Mouse (Mus musculus) CD8-positive naive resting alpha-beta T cell, adult 57 days (primary cell): ENCODE measurements around the gene Trim39. TPM values are rescaled to one million over a fixed set of nuclear protein-coding genes. Genes with fewer than 3 reads are reported as not detected.

Source experiments
- total RNA-seq: library from RNA; stranded (reverse); gene quantifications from one replicate; pipeline ENCODE4 v1.2.4, GENCODE M21; 2023

Trim39 gene
- total RNA-seq: 79.2 TPM

GRCm38 (mm10) chr17:36271586-36272256 is at the start of gene Trim39:
TSS of gene Trim39 (minus strand) at chr17:36272247.

DNA sequence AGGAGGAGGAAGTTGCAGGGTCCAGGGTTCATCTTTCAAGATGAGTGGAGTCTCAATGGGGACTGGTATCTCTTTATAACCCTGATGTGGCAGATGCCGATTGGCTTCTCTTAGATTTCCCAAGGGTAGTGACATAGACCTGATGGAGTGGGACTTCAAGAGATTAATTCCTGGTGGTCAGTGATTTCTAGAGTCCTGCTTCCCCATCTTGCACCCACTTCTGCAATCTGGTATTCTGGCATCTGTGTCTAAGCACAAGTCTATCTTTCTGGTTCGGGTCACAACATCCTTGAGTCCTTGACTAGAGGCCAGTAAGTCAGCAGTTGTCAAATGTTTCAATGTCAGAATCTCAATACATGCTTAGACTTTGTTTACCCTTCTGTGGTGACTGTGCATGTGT is 14.3 kb upstream of the Trim39 start, which contains the start of gene H2-M10.2:
H2-M10.2 (minus strand) TSS at position 101 of the 400 bp plus-strand sequence.

GRCm38 (mm10) chr17:36257969-36258368 is 14.1 kb downstream of the Trim39 start, which contains the start of gene Rpp21:
TSS of gene Rpp21 (minus strand) at chr17:36258069.

Other genes with a start within 250 kb of the Trim39 start
- gene H2-T23, start 239.4 kb downstream of the Trim39 start, total RNA-seq: 301 TPM
- 184 TPM for gene H2-T22, start 229.5 kb downstream of the Trim39 start, total RNA-seq
- 1.0 TPM for gene Gm6034, start 229.3 kb downstream of the Trim39 start, total RNA-seq
- 81.8 TPM for gene Gm11127, start 213.9 kb downstream of the Trim39 start, total RNA-seq
- 9.5 TPM for gene Gm19684, start 150.6 kb downstream of the Trim39 start, total RNA-seq
- gene Gm7030, start 142.8 kb downstream of the Trim39 start, total RNA-seq: 17.0 TPM
- 0.83 TPM for gene Gm8909, start 103.7 kb downstream of the Trim39 start, total RNA-seq
- 3.4 TPM for gene H2-T3, start 82.0 kb downstream of the Trim39 start, total RNA-seq
- 63.3 TPM for gene Rpp21, start 14.2 kb downstream of the Trim39 start, total RNA-seq
- not detected for gene H2-M10.2, start 14.2 kb upstream of the Trim39 start, total RNA-seq
- not detected for gene H2-M10.1, start 53.9 kb upstream of the Trim39 start, total RNA-seq
- gene H2-M10.3, start 96.2 kb upstream of the Trim39 start, total RNA-seq: not detected
- gene H2-M10.4, start 190.1 kb upstream of the Trim39 start, total RNA-seq: not detected